Mouse (Mus musculus): Measurements from ENCODE around the gene Zfp606. TPM values are rescaled to one million over a fixed set of nuclear protein-coding genes. Genes with fewer than 3 reads are reported as not detected.

Gene Zfp606
- 1 to 10 TPM; 5.0 to 5.8 TPM for total RNA-seq (2021)
- long read RNA-seq, experiment 1, full-length matches to known transcripts = 5 of 8 reads
- long read RNA-seq, experiment 1, partial matches to known transcripts = 0 of 8 reads
- long read RNA-seq, experiment 1, other reads (novel, unspliced or antisense) = 3 of 8 reads
- long read RNA-seq, experiment 2, full-length matches to known transcripts = 12 of 14 reads
- long read RNA-seq, experiment 2, partial matches to known transcripts = 0 of 14 reads
- long read RNA-seq, experiment 2, other reads (novel, unspliced or antisense) = 2 of 14 reads

DNA sequence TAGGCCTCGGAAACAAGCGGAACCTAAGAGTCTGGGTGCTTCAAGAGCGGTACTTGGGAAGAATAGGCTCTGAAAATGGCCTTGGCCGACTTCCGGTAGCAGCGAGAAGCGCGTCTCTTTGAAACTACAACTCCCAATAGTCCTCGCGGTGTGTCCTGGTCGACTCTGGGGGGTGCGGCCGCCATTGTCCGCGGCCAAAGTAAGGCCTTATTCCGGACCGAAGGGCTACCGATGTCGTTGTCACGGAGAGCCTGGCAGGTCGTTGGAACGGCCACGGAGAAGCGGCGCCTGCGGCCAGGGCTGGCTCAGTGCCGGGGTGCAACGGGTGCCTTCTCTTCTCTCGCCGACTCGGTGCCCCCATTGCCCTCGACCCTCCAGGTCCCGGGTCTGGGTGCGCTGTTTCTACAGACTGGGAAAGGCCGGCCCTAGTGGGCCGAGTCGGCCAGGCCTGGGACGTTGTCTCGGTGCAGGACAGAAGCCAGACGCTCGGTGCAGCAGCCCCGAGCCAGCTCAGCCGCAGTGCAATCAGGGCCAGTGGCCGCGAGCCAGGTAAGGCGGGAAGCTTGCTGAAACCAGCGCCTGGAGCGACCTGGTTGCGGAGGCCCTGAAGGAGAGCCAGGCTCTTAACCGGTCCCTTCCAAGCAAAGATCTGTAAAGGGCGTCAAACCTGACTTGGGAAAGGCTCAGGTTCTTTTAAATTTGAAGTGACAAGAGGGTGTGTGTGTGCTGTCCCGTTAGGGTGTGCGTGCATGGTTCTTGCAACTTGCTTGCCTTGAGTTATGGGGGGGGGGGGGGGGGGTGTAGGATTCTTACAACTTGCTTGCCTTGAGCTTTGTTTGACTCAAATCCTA, at the start of gene Zfp606:
TSS of gene Zfp606 (plus strand) at position 136 of the 851 bp plus-strand sequence.
- DNase-seq = peak; percentile 84

DNA sequence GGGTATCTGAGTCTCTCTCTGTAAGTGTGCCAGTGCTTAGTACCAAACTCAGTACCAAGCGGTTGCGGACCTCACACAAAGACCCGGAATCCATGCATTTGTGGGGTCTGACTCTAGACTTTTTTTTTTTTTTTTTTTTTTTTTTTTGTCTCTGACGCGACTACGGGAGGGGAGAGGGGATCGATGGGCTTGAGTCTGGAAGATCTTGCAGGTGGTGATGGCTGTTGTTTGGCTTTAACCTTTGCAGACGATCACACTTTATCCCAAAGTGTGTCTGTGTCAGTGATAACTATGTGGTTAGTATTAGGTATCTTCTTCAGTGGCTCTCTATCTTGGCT, 885 bp downstream of the Zfp606 start:
- DNase-seq = no peak

- no peak for DNase-seq
Measured at GRCm38 (mm10) chr7:12479525-12479924, 1.4 kb downstream of the Zfp606 start.

DNA sequence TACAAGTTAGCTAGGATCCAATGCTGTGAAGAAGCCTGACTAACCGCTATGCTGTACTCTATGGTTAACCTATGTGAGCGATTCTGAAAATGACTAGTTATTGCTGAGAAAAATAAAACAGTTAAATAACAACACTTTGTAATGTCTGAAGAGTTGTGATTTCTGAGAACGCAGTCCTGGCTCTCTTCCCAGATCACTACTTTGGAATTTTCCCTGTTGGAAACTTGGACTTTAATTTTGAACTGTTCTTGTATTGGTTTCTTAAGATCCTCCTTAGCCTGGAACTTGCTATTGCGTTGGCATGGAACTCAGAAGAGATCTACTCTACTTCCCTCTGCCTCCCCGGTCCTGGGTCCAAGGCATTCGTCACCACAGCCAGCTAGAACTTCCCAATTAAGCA, 5.7 kb downstream of the Zfp606 start:
- DNase-seq = no peak

GRCm38 (mm10) chr7:12485956-12486355, 7.9 kb downstream of the Zfp606 start:
- DNase-seq = no peak

DNA sequence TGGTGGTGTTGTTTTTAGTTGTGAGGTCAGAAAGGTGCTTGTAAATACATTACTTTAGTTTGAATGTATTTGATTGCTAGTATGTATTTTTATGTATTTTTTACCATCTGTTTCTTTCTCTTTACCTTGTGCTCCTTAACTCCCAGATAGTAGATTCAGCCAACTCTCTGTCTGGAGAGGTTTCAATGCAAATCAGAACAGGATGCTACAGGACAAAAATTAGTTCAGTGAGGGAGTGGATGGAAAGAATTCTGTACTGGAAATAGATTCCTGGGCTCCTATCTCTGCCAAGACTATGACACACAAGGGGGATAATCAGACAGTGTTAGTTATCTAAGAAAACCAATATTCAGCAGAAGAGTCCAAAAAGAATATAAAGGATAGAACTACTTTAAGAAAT, 8.6 kb downstream of the Zfp606 start:
- no peak for DNase-seq

DNA sequence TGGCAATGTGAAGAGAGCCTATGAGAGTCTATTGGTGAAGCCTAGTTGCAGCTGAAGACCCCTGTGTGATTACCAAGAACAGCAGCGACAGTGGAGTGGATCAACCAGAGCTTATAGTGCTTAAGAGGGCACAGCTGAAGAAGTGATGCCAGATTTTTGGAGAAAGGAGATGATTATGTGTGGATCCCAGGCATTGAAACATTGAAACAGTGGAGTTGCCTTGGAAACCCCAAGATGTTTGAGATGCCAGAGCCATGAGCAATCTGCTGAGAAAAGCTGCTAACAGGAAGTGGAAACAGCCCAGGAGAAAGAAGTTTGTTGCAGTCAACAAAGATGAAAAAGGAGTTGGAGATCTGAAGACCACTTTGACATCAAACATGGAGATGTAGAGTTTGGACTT, 32.8 kb downstream of the Zfp606 start:
- DNase-seq = no peak

DNA sequence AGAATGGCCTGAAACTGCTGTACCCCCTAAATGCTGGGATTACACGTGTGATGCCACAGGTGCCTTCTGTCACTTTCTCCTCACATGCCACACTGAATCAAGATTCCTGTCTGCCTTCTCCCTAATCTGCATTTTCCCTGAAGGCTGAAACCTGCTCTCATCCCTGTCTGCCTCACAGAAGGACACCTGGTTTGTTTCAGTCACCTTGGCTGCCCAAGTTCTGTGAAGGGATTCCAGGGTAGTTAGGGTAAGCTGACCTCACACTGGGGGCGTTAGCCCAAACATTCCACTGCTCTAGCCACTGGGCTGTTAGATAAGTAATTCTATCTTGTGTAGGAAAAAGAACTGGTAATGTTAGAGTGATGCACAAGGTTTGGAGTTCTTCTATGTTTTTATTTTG, 34.1 kb downstream of the Zfp606 start, which contains the start of gene 2900092C05Rik:
TSS of gene 2900092C05Rik (plus strand) at position 301 of the 400 bp plus-strand sequence.
- DNase-seq = no peak

Other genes starting within 250 kb of the Zfp606 start
- not detected for gene Vmn1r81, start 210.0 kb upstream of the Zfp606 start, total RNA-seq (2021)
- not detected for gene Vmn1r82, start 177.9 kb upstream of the Zfp606 start, total RNA-seq (2021)
- gene Vmn1r83, start 148.8 kb upstream of the Zfp606 start, total RNA-seq (2021) = not detected
- gene Vmn1r84, start 109.0 kb upstream of the Zfp606 start, total RNA-seq (2021) = not detected
- gene Zfp551, start 55.5 kb upstream of the Zfp606 start, total RNA-seq (2021) = 1 to 10 TPM; 1.9 to 2.2 TPM
- gene 2900092C05Rik, start 34.2 kb downstream of the Zfp606 start, total RNA-seq (2021) = not detected
- under 1 TPM; under 0.01 to 0.03 TPM for gene Vmn2r53, start 130.5 kb downstream of the Zfp606 start, total RNA-seq (2021)
- not detected for gene Vmn2r54, start 162.0 kb downstream of the Zfp606 start, total RNA-seq (2021)
- not detected for gene Vmn2r55, start 206.7 kb downstream of the Zfp606 start, total RNA-seq (2021)

All from gastrocnemius, postnatal 25 days (tissue).